Mouse (Mus musculus) CH12.LX (cell line): ENCODE results near the gene Hba-a2.

ENCODE experiments used
- CTCF ChIP-seq, 2 experiments: IDR thresholded peaks in 1 of 2; conservative IDR thresholded peaks in 1 of 2; 2 replicates each; pipeline ENCODE4 v1.5.1; 2011 to 2012; ENCODE audit warnings: low read depth in 2 of 2, low read length in 2 of 2, improper control_type of control experiment in 1 of 2, inconsistent platforms in 1 of 2, mild to moderate bottlenecking in 1 of 2, moderate library complexity in 1 of 2
- EP300 ChIP-seq: IDR thresholded peaks from 2 replicates; pipeline ENCODE4 v1.6.1; 2011; ENCODE audit warnings: low read length, improper control_type of control experiment
- IRF4 ChIP-seq: IDR thresholded peaks from 2 replicates; pipeline ENCODE4 v1.6.1; 2014; ENCODE audit warnings: low read depth, mild to moderate bottlenecking, inconsistent platforms, low read length, improper control_type of control experiment
- MAZ ChIP-seq: IDR thresholded peaks from 2 replicates; pipeline ENCODE4 v1.6.1; 2012; ENCODE audit warnings: low read depth, mild to moderate bottlenecking, inconsistent platforms, low read length, improper control_type of control experiment, moderate library complexity
- MYC ChIP-seq: IDR thresholded peaks from 2 replicates; pipeline ENCODE4 v1.6.1; 2011; ENCODE audit warnings: low read depth, mild to moderate bottlenecking, improper control_type of control experiment, low read length
- POLR2A ChIP-seq: IDR thresholded peaks from 2 replicates; pipeline ENCODE4 v1.6.1; 2011; ENCODE audit warnings: low read depth, mild to moderate bottlenecking, improper control_type of control experiment, low read length
- UBTF ChIP-seq: IDR thresholded peaks from 2 replicates; pipeline ENCODE4 v1.6.1; 2012; ENCODE audit warnings: low read depth, mild to moderate bottlenecking, inconsistent platforms, low read length, improper control_type of control experiment, moderate library complexity
- USF1 ChIP-seq: IDR thresholded peaks from 2 replicates; pipeline ENCODE4 v1.6.1; 2014; ENCODE audit warnings: low read depth, mild to moderate bottlenecking, inconsistent platforms, low read length, improper control_type of control experiment
- ZNF384 ChIP-seq: IDR thresholded peaks from 2 replicates; pipeline ENCODE4 v1.6.1; 2012; ENCODE audit warnings: low read depth, low read length, improper control_type of control experiment, inconsistent platforms

- no peak for TF ChIP-seq ZNF384
- TF ChIP-seq CTCF (conservative IDR thresholded peaks at IDR 0.05 in 1 of 2, IDR thresholded peaks at IDR 0.05 in 1 of 2; ENCODE audit: low read depth in 2 of 2, low read length in 2 of 2): no peak
- no peak for TF ChIP-seq EP300
- no peak for TF ChIP-seq UBTF
- TF ChIP-seq MAZ: no peak
- no peak for TF ChIP-seq POLR2A
- TF ChIP-seq MYC: no peak
- TF ChIP-seq USF1: no peak
- TF ChIP-seq IRF4: no peak
These were observed 19.9 kb upstream of the Hba-a2 start, which contains the start of gene Hba-x for GRCm38 (mm10) chr11:32276347-32276746.
